Mouse (Mus musculus) gastrocnemius, postnatal 4 days (tissue): ENCODE data around the gene Ubb. TPM values are rescaled to one million over a fixed set of nuclear protein-coding genes. Genes with fewer than 3 reads are reported as not detected.

Source experiments
- DNase-seq, 2 experiments: peaks; one replicate each; pipeline ENCODE4 v3.0.0; 2021 to 2022; ENCODE audit warnings: low spot score in 2 of 2, mixed read lengths in 2 of 2
- total RNA-seq, 2 experiments: library from RNA; stranded (reverse); gene quantifications; 2 replicates each; pipeline ENCODE4 v1.2.3; 2021

Gene Ubb
- total RNA-seq, 2 experiments from 2014 or later, result 1,167 to 1,215 TPM

- peak in 1 of 2 experiments; percentile 52 for DNase-seq
Measured at GRCm38 (mm10) chr11:62550227-62550685, 715 bp upstream of the Ubb start.

- peak; percentile 87 to 93 for DNase-seq
Measured at GRCm38 (mm10) chr11:62551226-62552119, 502 bp downstream of the Ubb start.

GRCm38 (mm10) chr11:62553186-62553585, 2.2 kb downstream of the Ubb start:
- DNase-seq, result no peak

DNA sequence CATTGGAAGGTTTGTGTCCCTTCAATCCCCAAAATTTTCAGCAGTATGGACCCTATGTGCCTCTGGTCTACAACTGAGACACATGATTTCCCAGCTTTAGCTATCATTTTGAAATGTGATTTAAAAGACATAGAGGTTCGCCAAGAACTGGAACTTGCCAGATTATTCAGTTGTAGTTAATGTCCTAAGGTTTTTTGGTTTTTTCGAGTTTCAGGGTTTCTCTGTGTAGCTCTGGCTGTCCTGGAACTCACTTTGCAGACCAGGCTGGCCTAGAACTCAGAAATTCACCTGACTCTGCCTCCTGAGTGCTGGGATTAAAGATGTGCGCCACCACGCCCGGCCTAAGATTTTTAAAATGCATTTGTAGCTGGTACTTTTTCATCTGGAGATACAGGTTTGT, 2.7 kb downstream of the Ubb start:
- DNase-seq, result no peak

- no peak for DNase-seq
Measured at GRCm38 (mm10) chr11:62554163-62554855, 3.3 kb downstream of the Ubb start.

DNA sequence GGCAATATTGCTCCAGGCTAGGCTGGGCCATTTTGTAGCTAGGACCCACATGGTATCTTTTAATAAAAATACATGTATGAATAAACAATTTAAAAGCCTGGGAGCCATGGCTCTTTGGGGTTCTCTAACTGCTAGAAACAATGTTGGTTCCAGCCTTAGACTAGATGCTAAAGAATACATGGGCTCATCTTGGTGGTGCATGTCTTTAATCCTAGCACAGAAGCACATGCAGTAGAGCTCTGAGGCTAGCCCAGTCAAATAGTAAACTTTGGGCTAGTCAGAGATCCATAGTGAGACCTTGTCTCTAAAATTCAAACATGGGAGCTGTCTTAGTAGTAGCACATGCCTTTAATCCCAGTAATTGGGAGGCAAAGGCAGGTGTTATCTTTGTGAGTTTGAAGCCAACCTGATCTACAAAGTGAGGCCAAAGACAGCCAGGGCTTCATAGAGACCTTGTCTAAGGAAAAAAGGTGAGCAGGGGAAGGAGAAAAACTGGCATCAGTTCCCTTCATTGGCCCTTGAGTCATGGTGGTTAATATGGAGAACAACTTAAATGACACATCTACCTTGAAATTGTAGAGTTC, 4.1 kb downstream of the Ubb start:
- DNase-seq, result no peak

DNA sequence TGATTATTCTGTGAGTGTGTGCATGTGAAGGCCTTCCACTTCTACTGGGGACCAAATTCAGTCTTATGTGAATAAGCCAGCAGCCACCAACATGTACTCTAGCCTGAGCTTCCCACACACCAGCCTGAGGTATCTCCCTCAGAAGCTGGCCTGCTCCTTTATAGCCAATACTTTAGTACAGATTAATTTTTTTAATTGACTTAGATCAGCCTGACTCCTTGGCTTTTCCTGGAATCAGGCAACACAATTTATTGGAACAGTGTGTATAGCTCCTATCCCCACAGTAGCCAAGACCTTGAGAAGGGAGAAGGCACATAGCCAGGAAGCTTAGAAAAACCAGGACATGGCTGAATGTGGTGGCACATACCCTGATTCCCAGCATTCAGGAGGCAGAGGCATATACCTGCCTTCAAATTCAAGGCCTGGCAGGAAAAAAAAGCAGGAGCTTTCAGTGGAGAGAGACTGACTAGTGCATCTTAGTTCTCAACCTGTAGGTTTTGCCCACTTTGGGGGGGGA, 5.0 kb downstream of the Ubb start:
- DNase-seq, result no peak

DNA sequence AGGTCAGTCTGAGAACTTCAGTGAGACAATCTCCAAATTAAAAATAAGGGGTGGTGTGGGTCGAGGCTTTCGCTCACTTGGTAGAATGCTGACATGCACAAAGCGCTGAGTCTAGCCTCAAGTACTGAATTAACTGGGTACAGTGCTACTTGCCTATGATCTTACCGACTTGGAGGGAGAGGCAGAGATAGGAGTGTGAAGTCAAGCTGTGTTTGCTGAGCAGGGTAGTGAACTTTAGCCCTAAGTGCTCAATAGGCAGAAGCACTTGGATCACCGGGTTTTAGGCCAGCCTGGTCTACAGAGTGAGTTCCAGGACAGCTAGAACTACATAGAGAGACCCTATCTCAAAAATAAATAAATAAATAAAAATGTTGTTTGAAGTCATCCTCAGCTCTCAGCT, 6.2 kb downstream of the Ubb start:
- no peak for DNase-seq

GRCm38 (mm10) chr11:62558152-62558551, 7.2 kb downstream of the Ubb start:
- DNase-seq, result no peak

DNA sequence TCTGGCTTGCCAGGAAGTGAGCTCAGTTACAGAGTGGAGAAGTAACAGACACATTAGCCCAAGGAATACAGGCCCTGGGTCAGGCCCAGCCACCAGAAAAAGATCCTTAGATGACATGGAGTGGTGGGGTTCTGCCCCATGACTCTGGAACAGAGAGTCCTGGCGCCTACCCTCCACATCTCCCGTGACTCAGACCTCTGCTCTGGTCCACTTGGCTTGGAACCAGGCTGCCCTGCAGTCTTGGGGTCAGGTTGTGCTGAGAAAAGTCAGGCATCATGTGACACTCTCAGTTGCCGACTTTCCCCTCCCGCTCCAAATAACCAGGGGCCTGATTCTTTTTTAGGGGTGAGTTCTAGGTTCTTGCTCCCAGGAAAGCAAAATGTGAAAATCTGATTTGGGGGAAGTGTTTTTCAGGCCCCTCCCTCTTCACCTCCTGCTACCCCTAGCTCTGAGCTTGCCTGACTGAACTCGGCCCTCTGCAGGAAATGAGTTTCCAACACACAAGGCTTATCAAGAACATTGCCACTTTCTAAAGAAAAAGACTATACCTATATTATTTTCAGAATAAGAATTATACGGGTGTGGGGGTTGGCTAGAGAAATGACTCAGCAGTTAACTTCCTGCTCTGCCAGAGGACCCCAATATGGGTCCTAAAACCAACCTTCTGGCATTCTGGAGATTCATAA, 8.1 kb downstream of the Ubb start:
- no peak for DNase-seq

GRCm38 (mm10) chr11:62560463-62561016, 9.6 kb downstream of the Ubb start:
- no peak for DNase-seq

DNA sequence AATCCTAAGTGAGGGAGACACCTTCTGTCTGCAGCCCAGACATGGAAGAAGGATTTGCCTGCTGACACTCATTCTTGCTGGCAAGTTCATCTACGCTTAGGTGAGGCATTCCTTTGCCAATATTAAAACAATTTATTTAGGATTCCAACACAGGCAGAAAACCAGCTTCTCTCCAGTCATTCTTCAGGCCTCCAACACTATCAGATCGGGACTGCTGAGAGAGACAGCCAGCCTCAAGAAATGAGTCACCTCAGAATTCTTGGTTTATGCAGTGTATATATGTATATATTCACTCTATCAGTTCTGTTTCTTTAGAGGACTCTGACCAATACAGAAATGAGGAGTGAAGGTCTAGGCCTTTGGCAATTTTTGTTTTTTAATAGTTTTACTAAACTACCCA, 12.6 kb downstream of the Ubb start:
- DNase-seq, result no peak

- DNase-seq, result no peak
Measured at GRCm38 (mm10) chr11:62565747-62566146, 14.8 kb downstream of the Ubb start.

GRCm38 (mm10) chr11:62566211-62566610, 15.2 kb downstream of the Ubb start:
- no peak for DNase-seq

GRCm38 (mm10) chr11:62568300-62568699, 17.3 kb downstream of the Ubb start:
- no peak for DNase-seq

DNA sequence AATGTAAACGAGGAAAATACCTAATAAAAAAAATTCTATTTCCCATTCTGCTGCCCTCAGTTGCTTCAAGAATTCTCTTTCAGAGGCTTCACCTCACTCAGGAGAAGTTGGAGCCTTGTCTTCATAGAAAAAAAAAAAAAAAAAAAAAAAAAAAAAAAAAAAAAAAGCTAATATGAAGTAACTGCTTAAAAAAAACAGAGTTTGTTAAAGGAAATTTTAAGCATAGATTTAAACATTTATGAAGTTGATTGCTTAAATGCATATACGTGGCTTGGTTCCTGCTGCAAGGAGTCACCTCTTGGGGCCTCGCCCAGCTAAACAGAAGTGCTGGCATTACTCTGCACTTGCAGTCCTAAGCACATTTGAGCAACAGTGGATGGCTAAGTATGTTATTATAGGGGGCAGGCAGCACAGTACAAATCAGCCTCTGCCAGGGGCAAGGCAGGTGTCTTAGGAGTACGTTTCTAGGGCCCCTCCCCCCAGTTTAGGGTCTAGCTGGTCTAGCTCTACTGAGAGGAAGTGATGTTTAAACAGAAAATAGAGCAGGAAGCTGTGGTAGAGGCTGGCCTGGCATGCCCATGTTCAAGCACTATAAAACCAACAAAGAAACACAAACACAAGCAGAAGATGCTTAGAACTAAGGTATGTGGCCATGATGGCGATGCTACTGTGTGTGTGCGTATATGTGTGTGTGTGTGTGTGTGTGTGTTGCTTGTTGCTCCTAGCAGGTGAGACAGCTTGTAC, 23.2 kb downstream of the Ubb start, which contains the start of gene Trpv2:
TSS of gene Trpv2 (plus strand) at position 528 of the 744 bp plus-strand sequence.
- no peak for DNase-seq

DNA sequence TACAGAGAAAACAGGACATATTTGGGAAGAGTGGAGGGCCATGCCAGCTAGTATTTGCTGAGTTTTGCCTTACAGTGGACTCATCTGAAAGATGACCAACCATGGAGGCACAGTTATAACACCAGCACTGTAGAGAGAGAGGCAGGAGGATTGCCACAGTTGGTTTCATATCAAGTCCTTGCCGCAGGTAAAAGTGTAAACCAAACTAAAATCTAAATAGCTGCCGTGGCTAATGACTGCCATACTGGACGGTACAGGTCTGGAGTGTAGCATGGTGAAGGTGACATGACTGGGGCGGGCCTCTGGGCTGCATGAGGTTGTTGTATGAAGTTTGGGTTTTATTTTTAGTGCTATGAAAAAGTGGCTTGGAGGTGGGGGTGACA, 23.7 kb downstream of the Ubb start:
- DNase-seq, result no peak

DNA sequence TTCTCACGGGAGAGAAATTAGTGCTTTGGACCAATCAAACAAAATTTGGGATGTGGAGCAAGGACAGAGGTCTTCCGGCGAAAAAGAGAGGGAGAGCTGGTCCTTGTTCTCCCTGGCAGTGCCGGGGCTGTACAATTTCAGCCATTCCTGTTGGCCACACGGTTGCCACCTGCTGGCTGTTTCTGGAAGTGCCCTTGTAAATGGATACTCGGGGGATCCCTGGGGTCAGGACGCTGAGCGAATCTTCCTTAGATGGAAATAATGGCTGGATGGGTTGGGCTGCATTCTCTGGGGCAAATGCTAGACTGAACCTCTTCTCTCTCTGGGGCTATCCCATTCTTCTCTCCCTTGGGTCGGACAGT, 24.3 kb downstream of the Ubb start:
- DNase-seq, result peak; percentile 73 to 86

DNA sequence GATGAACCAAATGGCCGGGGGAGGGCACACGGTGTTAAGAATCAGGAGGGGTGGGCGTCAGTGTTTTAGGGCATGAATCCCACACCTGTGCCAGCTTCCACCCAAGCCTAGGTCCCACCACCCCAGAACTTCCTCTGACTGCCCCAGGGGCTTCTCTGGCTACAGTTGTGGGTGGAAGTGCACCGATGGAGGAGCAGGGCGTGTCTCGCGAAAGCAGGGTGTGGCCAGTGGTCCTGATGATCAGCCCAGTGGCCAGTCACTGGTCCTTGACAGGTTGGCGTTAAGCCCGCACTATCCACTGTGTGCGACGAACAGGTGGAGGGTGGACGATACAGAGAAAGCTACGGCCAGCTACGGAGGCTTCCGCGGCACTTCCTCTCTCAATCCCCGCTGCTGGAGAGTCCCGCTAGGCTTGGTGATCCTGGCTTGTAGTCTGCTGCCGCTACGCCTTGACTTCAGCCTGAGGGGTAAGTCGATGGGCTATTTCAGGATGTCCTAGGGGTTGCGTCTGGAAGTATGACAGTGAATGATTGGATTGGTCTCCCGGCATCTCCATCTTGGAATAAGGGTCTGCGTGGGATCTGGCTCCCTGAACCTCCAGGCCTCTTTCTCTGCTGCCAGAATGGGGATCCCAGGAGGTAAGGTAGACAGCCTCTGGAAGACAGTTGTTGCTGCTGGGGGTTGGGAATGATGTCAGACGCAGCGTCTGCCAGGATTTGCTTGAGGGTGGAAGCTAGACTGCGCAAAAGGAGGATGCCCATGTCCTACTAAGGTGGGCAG, 24.9 kb downstream of the Ubb start:
- DNase-seq, result peak in 1 of 2 experiments; percentile 34
